Mouse (Mus musculus) kidney, adult 2 months (tissue): ENCODE data around the gene Amfr. TPM values are rescaled to one million over a fixed set of nuclear protein-coding genes. Genes with fewer than 3 reads are reported as not detected.

Source experiments
- DNase-seq: peaks from one replicate; pipeline ENCODE4 v3.0.0; 2021
- H3K27ac ChIP-seq: fragments of 200-500 bp; 2 replicates; pipeline ENCODE4 v1.5.1; 2012; ENCODE audit warnings: low read depth, low read length, control low read depth, inconsistent platforms; ENCODE audit not compliant: insufficient read depth
- H3K27me3 ChIP-seq: fragments of 200-500 bp; replicated peaks from 2 replicates; pipeline ENCODE4 v1.6.1; 2012; ENCODE audit warnings: mild to moderate bottlenecking, moderate library complexity, low read length, inconsistent platforms; ENCODE audit not compliant: control insufficient read depth, insufficient read depth
- H3K36me3 ChIP-seq: fragments of 200-500 bp; 2 replicates; pipeline ENCODE4 v1.6.1; 2012; ENCODE audit warnings: mild to moderate bottlenecking, moderate library complexity, low read length, inconsistent platforms; ENCODE audit not compliant: control insufficient read depth, insufficient read depth
- H3K4me1 ChIP-seq: fragments of 200-500 bp; 2 replicates; pipeline ENCODE4 v1.6.1; 2011; ENCODE audit warnings: low read length; ENCODE audit not compliant: control insufficient read depth, insufficient read depth
- H3K4me3 ChIP-seq: fragments of 200-500 bp; 2 replicates; pipeline ENCODE4 v1.5.1; 2011; ENCODE audit warnings: mild to moderate bottlenecking, low read depth, low read length, control low read depth; ENCODE audit not compliant: insufficient read depth
- CTCF ChIP-seq: fragments of 200-500 bp; conservative IDR thresholded peaks from 2 replicates; pipeline ENCODE4 v1.5.1; 2011; ENCODE audit warnings: low read depth, mild to moderate bottlenecking, control low read depth, low read length, moderate library complexity, mixed read lengths; ENCODE audit not compliant: insufficient read depth, insufficient read length
- POLR2A ChIP-seq: fragments of 200-500 bp; IDR thresholded peaks from one replicate; pipeline ENCODE4 v1.6.1; 2011; ENCODE audit warnings: low read depth, low read length, control low read depth
- WGBS: fragments of 180-500 bp; shearing (Covaris S2); methylation state at CpG from one replicate; pipeline ENCODE4 v1.1.7; 2018; 5-methylcytosine and 5-hydroxymethylcytosine counted together
- polyA plus RNA-seq: library from polyadenylated mRNA; depleted of rRNA; stranded (reverse); fragments of >200 nt; gene quantifications from 2 replicates; pipeline ENCODE4 v1.2.3, GENCODE M21; 2012

Amfr gene
- polyA plus RNA-seq, 1 experiment, result 171 TPM

DNA sequence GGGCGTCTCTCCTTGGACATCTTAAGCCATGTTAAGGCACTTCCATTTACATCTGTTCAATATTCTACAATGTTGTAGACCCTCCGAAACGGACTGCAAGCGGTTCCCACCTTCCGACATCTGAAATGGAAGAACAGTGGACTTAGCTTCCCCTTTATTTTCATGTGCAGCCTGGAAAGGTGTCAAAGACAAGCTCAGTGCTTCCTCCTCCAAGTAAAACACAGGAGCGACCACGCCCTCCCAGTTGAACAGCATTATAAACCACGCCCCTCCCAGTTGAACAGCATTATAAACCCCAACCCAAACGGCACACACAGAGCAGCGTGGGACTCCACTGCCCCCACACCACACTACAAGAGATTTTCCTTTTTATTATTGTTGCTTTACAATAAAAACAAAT is 41.2 kb downstream of the Amfr start:
- H3K4me3 ChIP-seq, result no peak overlapping the region
- 0 out of 2 replicates have a peak, but pooled peaks cover 2% of the 10 kb centered on the region for H3K4me1 ChIP-seq
- TF ChIP-seq CTCF (no peak), POLR2A (no peak)
- no peak overlapping the region for H3K27ac ChIP-seq
- 83% methylated on average over 10 of the region's 10 CpGs for WGBS
- H3K36me3 ChIP-seq, result peaks cover 3% of the 10 kb centered on the region
- H3K27me3 ChIP-seq, result no peaks in the 10 kb centered on the region
- no peak for DNase-seq

DNA sequence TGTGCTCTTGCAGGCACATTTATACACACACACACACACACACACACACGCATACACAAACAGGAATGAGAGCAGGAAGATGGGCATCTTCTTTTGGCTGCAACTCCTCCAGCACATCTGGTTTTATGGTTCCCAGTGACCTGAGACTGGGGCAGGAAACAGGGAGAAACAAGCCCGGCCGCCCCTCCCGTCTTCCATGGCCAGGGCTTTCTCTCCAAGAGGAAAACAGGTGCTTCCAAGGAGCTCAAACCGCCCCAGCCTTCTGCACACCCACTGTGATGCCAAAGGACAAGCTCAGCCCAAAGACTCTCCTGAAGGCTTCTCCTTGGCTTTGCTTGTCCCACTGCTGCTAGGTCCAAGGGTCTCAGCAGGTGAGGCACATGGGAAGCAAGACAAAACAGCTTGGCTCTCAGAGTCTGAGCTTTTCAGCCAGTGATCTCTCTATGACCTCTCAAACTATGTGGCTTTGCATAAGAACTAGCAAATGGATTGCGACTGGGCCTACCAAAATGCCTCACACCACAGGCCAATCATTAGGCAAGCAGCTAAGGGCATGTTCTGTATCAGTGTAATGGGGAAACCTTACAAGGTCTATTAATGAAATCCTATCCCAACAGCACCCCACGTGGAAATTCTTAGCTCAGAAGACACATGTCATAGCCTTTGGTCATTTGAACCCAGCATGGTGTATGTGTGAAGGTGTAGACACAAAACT is 42.9 kb downstream of the Amfr start:
- Histone ChIP-seq H3K36me3 (peaks cover 3% of the 10 kb centered on the region), H3K27me3 (no peaks in the 10 kb centered on the region), H3K4me3 (no peak overlapping the region), H3K27ac (no peak overlapping the region), H3K4me1 (no peaks in the 10 kb centered on the region)
- TF ChIP-seq CTCF, result no peak
- TF ChIP-seq POLR2A, result no peak
- DNase-seq, result no peak
- 57% methylated on average over 7 of the region's 7 CpGs for WGBS

DNA sequence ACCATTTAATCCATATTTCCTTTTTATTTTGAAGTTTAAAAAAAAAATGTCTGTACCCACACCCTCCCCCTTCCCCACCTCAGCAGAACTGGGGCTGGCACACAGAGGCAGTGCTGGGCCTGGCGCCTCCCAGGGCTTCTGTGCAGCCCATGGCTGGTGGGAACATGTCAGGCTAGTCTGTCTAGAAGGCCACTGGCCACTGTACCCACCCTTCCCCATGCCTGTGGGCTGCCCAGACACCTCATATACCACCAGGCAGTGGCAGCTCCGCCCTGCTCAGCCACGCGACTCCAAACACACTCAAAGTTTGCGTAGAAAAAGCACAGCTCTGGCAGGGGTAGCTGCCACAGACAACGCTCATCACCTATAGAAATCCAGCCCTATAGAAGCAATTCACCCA is 44.3 kb downstream of the Amfr start:
- Histone ChIP-seq H3K27me3 (no peaks in the 10 kb centered on the region), H3K27ac (no peak overlapping the region), H3K4me3 (no peak overlapping the region), H3K4me1 (no peaks in the 10 kb centered on the region), H3K36me3 (peaks cover 3% of the 10 kb centered on the region)
- no peak for TF ChIP-seq POLR2A
- no peak for TF ChIP-seq CTCF
- no peak for DNase-seq
- 83% methylated on average over 6 of the region's 6 CpGs for WGBS

DNA sequence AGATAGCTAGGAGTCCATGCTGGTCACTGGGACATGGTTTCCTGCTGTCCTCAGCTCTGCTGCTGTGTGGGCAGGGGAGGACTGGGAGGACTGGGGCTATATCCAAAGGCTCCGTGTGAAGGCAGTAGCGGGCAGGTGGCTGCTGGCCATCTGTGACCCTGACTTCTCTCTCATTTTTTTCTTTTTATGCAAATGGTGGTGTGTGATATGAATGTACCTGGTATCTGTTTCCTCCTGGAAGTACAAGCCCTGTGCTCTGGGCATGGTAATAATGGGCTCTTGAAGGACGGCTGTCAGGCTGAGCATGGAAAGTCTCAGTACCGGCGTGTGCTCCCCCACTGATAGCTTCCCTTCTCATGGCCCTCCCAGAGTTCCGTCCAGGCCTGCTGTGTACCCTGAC is 51.7 kb downstream of the Amfr start:
- peaks cover 4% of the 10 kb centered on the region; the same call in 1 of the 2 replicates for H3K4me1 ChIP-seq
- H3K27me3 ChIP-seq, result no peaks in the 10 kb centered on the region
- no peak overlapping the region for H3K4me3 ChIP-seq
- 78% methylated on average over 6 of the region's 6 CpGs for WGBS
- no peak for DNase-seq
- no peak overlapping the region for H3K27ac ChIP-seq
- no peaks in the 10 kb centered on the region for H3K36me3 ChIP-seq
- TF ChIP-seq POLR2A (no peak), CTCF (no peak)

DNA sequence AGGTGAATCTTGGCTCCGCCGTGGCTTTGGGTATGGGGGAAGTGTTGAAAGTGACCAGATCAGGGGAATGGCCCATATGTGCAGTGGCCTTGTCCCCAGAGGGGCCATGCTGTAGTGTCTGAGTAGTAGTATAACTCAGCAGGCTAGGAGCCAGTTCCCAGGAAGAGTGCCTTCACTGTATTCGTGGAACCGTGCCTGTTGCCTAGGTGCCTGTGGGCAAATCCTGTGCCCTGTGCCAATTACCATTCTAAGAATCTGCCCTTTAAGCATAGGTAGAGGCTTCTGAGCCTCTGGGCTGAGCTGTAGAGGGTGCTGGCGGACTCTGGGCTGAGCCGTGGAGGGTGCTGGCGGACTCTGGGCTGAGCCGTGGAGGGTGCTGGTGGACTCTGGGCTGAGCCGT is 54.2 kb downstream of the Amfr start:
- no peaks in the 10 kb centered on the region for H3K27me3 ChIP-seq
- H3K27ac ChIP-seq, result no peak overlapping the region
- 53% methylated on average over 9 of the region's 9 CpGs for WGBS

DNA sequence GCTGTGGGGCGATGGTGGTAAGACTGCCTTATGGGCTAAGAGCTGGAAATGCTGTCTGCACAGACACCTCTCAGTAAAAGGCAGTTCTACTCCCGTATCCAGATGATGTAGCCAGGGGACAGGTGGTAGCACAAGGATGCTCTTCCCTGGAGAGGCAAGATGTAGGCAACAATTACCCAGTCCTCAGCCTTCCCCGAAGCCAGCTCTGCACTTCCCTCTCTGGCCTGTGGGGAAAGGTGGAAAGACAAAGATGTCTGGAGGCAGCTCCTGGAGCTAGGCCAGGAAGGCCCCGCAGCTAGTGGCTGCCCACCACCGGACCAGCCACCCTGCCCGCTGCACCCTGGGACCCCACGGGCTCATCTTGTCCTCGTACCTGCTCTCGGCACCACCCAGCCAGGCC is 60.1 kb downstream of the Amfr start:
- H3K36me3 ChIP-seq, result no peaks in the 10 kb centered on the region
- WGBS, result 79% methylated on average over 9 of the region's 9 CpGs
- no peak overlapping the region for H3K27ac ChIP-seq
- H3K27me3 ChIP-seq, result no peaks in the 10 kb centered on the region
- DNase-seq, result no peak
- H3K4me1 ChIP-seq, result no peaks in the 10 kb centered on the region
- H3K4me3 ChIP-seq, result no peak overlapping the region
- no peak for TF ChIP-seq CTCF
- TF ChIP-seq POLR2A, result no peak

More for the DNA sequence above, 54.2 kb downstream of the Amfr start:
- Histone ChIP-seq H3K4me3 (no peak overlapping the region), H3K36me3 (no peaks in the 10 kb centered on the region), H3K4me1 (peaks cover 4% of the 10 kb centered on the region; the same call in 1 of the 2 replicates)
- TF ChIP-seq CTCF, result 0 out of 2 replicates have a peak, but pooled peaks have one; percentile 19
- no peak for TF ChIP-seq POLR2A
- DNase-seq, result peak; percentile 68

DNA sequence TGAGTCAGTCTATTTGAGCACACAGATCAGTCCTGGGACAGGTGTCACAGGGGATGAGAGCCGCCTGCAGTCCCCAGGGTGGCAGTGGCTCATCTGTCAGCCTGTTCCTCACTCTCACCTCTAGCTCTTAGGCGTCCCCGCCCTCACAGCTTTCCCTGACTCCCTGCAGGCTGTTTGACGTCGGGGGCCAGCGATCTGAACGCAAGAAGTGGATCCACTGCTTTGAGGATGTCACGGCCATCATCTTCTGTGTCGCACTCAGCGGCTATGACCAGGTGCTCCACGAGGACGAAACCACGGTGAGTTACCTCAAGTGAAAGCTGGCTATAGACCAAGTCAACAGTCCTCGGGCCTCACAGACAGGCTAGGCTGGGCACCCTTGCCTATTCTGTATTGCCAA is 62.5 kb downstream of the Amfr start:
- no peaks in the 10 kb centered on the region for H3K4me1 ChIP-seq
- H3K27ac ChIP-seq, result no peak overlapping the region
- 80% methylated on average over 14 of the region's 14 CpGs for WGBS
- no peaks in the 10 kb centered on the region for H3K36me3 ChIP-seq
- H3K4me3 ChIP-seq, result no peak overlapping the region
- DNase-seq, result no peak
- H3K27me3 ChIP-seq, result no peaks in the 10 kb centered on the region
- TF ChIP-seq POLR2A (no peak), CTCF (no peak)
